Mouse (Mus musculus): ENCODE data around the gene Tln2.

GRCm38 (mm10) chr9:67220388-67220787 lies 339.1 kb downstream of the Tln2 start:
- TF ChIP-seq CTCF (IDR thresholded peaks at IDR 0.05; ENCODE audit: insufficient read depth, low read depth, low read length) (no peak), POLR2A (IDR thresholded peaks at IDR 0.05; ENCODE audit: insufficient read depth, low read depth, low read length) (no peak)

All from olfactory bulb, adult 2 months (tissue).